In genomic region chr10:79884938-79885337, GRCm38 (mm10) we compare ENCODE assay signal across 35 mouse cellular contexts. TPM values are rescaled to one million over a fixed set of nuclear protein-coding genes. Genes with fewer than 3 reads are reported as not detected.
"Had no signal": no experiment of that assay in that cellular context is flagged by ENCODE, and none has a peak within 500 bp of the region (broad histone marks: within the 10 kb centered on the region; RNA-seq: fewer than 3 reads in every experiment).

No protein-coding gene starts in this region.

RNA-seq across cellular contexts. Expression of gene Elane, which starts 1.1 kb away (rescaled TPM):
- total RNA-seq: gastrocnemius, adult 18-20 months; gastrocnemius, postnatal 25 days; heart, adult 18-20 months; heart, postnatal 10 days; heart, postnatal 25 days; heart, postnatal 4 days; layer of hippocampus, adult 18-20 months; layer of hippocampus, adult 8-10 months; layer of hippocampus, postnatal 14 days; layer of hippocampus, postnatal 36 days; left cerebral cortex, adult 18-20 months; left cerebral cortex, adult 8-10 months; left cerebral cortex, postnatal 10 days; left cerebral cortex, postnatal 25 days; left cerebral cortex, postnatal 4 days had no signal
- polyA plus RNA-seq: hindbrain, embryonic 10.5 days; hindbrain, embryonic 12.5 days; inflammation-experienced regulatory T-cells, adult 6 months; intestine, postnatal 0 days; kidney, embryonic 14.5 days; large intestine, adult 2 months had no signal

RNA-seq across cellular contexts. Expression of gene Cfd, which starts 5.7 kb away (rescaled TPM):
- total RNA-seq: layer of hippocampus, adult 18-20 months; layer of hippocampus, postnatal 14 days; layer of hippocampus, postnatal 36 days; left cerebral cortex, adult 18-20 months; left cerebral cortex, adult 8-10 months; left cerebral cortex, postnatal 10 days; left cerebral cortex, postnatal 25 days; left cerebral cortex, postnatal 4 days had no signal
- polyA plus RNA-seq: heart, embryonic 10.5 days; heart, embryonic 12.5 days; heart, embryonic 14.5 days; heart, embryonic 16.5 days; hindbrain, embryonic 10.5 days; hindbrain, embryonic 12.5 days; hindbrain, embryonic 14.5 days; hindbrain, embryonic 16.5 days; inflammation-experienced regulatory T-cells, adult 6 months; intestine, embryonic 15.5 days; intestine, postnatal 0 days; kidney, embryonic 14.5 days; kidney, embryonic 16.5 days; limb, embryonic 11.5 days; limb, embryonic 13.5 days; limb, embryonic 15.5 days; liver, embryonic 11.5 days; liver, embryonic 13.5 days; liver, embryonic 16.5 days had no signal

RNA-seq across cellular contexts. Expression of gene Plppr3, which starts 10.5 kb away (rescaled TPM):
- total RNA-seq: heart, postnatal 25 days had no signal

RNA-seq across cellular contexts. Expression of gene Prtn3, which starts 10.7 kb away (rescaled TPM):
- total RNA-seq: gastrocnemius, adult 18-20 months; heart, adult 18-20 months; heart, postnatal 4 days had no signal
- polyA plus RNA-seq: inflammation-experienced regulatory T-cells, adult 6 months had no signal
